Mouse (Mus musculus) liver, postnatal 0 days (tissue): ENCODE results near the gene Hist2h2ac. TPM values are rescaled to one million over a fixed set of nuclear protein-coding genes. Genes with fewer than 3 reads are reported as not detected.
"Not testable (repeated sequence)": the region's sequence is repeated elsewhere in the genome, so short reads cannot be mapped to it uniquely, and the experiment has no call there.

Source experiments
- ATAC-seq: fragments of 200-750 bp; cut with Nextera tagmentation; 2 replicates; pipeline ENCODE4 v1.8.0; 2017; ENCODE audit warnings: mild to moderate bottlenecking, moderate library complexity
- DNase-seq: peaks from one replicate; pipeline ENCODE4 v3.0.0-alpha.2; 2016
- H3K27ac ChIP-seq: fragments of 300-500 bp; sonication (generic); 2 replicates; pipeline ENCODE4 v1.5.1; 2014; ENCODE audit warnings: antibody characterized with exemption, moderate library complexity, mild to moderate bottlenecking, low read depth
- H3K27me3 ChIP-seq: fragments of 300-500 bp; sonication (generic); 2 replicates; pipeline ENCODE4 v1.6.1; 2014; ENCODE audit warnings: low read length, control low read depth, mixed read lengths; ENCODE audit not compliant: insufficient read depth
- H3K36me3 ChIP-seq: fragments of 300-500 bp; sonication (generic); replicated peaks from 2 replicates; pipeline ENCODE4 v1.6.1; 2014; ENCODE audit warnings: mild to moderate bottlenecking, control low read depth, low read length, moderate library complexity, mixed read lengths; ENCODE audit not compliant: insufficient read depth
- H3K4me1 ChIP-seq: fragments of 300-500 bp; sonication (generic); 2 replicates; pipeline ENCODE4 v1.6.1; 2014; ENCODE audit warnings: antibody characterized with exemption, mild to moderate bottlenecking, control low read depth; ENCODE audit not compliant: insufficient read depth
- H3K4me2 ChIP-seq: fragments of 300-500 bp; sonication (generic); 2 replicates; pipeline ENCODE4 v1.6.1; 2014; ENCODE audit warnings: low read depth, mild to moderate bottlenecking, low read length, moderate library complexity, mixed read lengths
- H3K4me3 ChIP-seq: fragments of 300-500 bp; sonication (generic); 2 replicates; pipeline ENCODE4 v1.5.1; 2014; ENCODE audit warnings: low read depth, low read length
- H3K9ac ChIP-seq: fragments of 300-500 bp; sonication (generic); replicated peaks from 2 replicates; pipeline ENCODE4 v1.6.1; 2014; ENCODE audit warnings: mild to moderate bottlenecking, moderate library complexity
- H3K9me3 ChIP-seq: fragments of 300-500 bp; sonication (generic); 2 replicates; pipeline ENCODE4 v1.6.1; 2016; ENCODE audit warnings: mild to moderate bottlenecking, control low read depth, low read length, mixed read lengths
- CTCF ChIP-seq: sonication (generic); IDR thresholded peaks from 2 replicates; pipeline ENCODE4 v1.5.1; 2016; ENCODE audit warnings: antibody characterized with exemption, low read depth
- EP300 ChIP-seq: IDR thresholded peaks from 2 replicates; pipeline ENCODE4 v1.6.1; 2016; ENCODE audit warnings: antibody characterized with exemption, low read depth, mild to moderate bottlenecking
- WGBS: fragments of 180-500 bp; shearing (Covaris S2); extraction: QIAGEN DNeasy Blood & Tissue Kit; methylation state at CpG from one replicate; pipeline ENCODE4 v1.1.7; 2014; ENCODE audit not compliant: insufficient replicate concordance; 5-methylcytosine and 5-hydroxymethylcytosine counted together
- polyA plus RNA-seq: library from polyadenylated mRNA; unstranded; fragments of >200 nt; fragmentation: Nextera tagmentation; extraction: Ambion mirVana; gene quantifications from 2 replicates; pipeline ENCODE4 v1.2.1, GENCODE M21; 2015

The Hist2h2ac gene
- polyA plus RNA-seq, 1 experiment from 2014 or later, result 13.8 TPM

DNA sequence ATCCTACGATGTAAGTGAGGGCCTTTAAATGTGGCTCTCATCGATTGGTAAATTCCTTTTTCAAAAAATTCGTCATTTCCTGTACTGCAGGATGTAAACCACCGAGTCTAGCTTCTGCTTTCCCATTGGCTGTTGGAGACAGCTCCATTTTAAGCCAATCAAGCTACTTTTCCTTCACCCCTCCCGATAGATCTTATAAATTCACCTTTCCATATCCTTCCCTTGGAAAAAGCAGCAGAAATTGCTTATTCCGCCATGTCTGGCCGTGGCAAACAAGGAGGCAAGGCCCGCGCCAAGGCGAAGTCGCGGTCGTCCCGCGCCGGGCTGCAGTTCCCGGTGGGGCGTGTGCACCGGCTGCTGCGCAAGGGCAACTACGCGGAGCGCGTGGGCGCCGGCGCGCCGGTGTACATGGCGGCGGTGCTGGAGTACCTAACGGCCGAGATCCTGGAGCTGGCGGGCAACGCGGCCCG, 984 bp downstream of the Hist2h2ac start, which contains the start of the genes Bola1 and Hist2h2ab:
Bola1 (minus strand) TSS at position 49 of the 470 bp plus-strand sequence.
Hist2h2ab (plus strand) TSS at position 205 of the 470 bp plus-strand sequence.
- peak within 1 kb of the TSS; percentile 67 for H3K4me3 ChIP-seq
- peak; percentile 45; the same call in 1 of the 2 replicates for TF ChIP-seq EP300
- no peak for TF ChIP-seq CTCF
- peak within 1 kb of the TSS; percentile 99 for H3K27ac ChIP-seq
- peak within 1 kb of the TSS; percentile 93 for H3K9ac ChIP-seq
- H3K4me2 ChIP-seq, result peak within 1 kb of the TSS; percentile 70
- no peaks in the 10 kb centered on the region for H3K36me3 ChIP-seq
- no peaks in the 10 kb centered on the region for H3K9me3 ChIP-seq
- H3K4me1 ChIP-seq, result peaks cover 40% of the 10 kb centered on the region
- ATAC-seq (peak; percentile 62), DNase-seq (peak; percentile 79)
- under 1% methylated on average over 37 of the region's 37 CpGs for WGBS
- H3K27me3 ChIP-seq, result no peaks in the 10 kb centered on the region

DNA sequence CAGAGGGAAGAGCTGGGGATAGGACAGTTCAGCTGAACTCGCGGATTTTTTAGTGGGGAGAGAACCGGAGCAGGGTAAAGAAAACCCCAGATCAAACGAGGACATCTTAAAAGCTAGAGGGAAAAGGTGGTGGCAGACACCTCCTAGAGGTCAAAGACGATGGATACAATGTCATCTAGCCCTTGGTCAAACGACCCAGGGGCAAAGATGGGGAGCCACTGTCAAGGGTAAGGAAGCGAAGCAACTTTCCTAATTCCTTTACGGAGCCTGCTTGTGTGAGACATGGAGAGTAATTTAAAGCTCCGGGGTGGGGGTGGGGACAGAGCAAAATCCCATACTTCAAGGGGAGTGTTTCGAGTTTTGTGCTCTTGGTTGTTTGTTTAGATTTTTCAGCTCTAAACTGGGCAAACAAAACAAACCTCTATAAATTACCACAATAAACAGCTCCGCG, 1.5 kb downstream of the Hist2h2ac start:
- H3K27me3 ChIP-seq, result no peaks in the 10 kb centered on the region
- H3K36me3 ChIP-seq, result no peaks in the 10 kb centered on the region
- no peaks in the 10 kb centered on the region for H3K9me3 ChIP-seq
- WGBS, result 0% methylated on average over 12 of the region's 12 CpGs
- H3K27ac ChIP-seq, result peak overlapping the region; percentile 99
- H3K4me3 ChIP-seq, result peak overlapping the region; percentile 67
- peak; percentile 7 for ATAC-seq
- TF ChIP-seq CTCF (peak; percentile 65), EP300 (no peak)
- peak overlapping the region; percentile 70 for H3K4me2 ChIP-seq
- DNase-seq, result peak; percentile 52
- H3K4me1 ChIP-seq, result peaks cover 41% of the 10 kb centered on the region
- peak overlapping the region; percentile 93 for H3K9ac ChIP-seq

- H3K4me1 ChIP-seq, result peaks cover 10% of the 10 kb centered on the region
- no peak overlapping the region for H3K9ac ChIP-seq
- no peaks in the 10 kb centered on the region for H3K9me3 ChIP-seq
- no peak overlapping the region for H3K27ac ChIP-seq
- no peaks in the 10 kb centered on the region for H3K36me3 ChIP-seq
- WGBS, result 35% methylated on average over 15 of the region's 15 CpGs
- no peaks in the 10 kb centered on the region for H3K27me3 ChIP-seq
- no peak overlapping the region for H3K4me3 ChIP-seq
- peak; percentile 57 for TF ChIP-seq CTCF
- TF ChIP-seq EP300, result no peak
- H3K4me2 ChIP-seq, result no peak overlapping the region
- ATAC-seq (no peak), DNase-seq (peak; percentile 34)
Measured at GRCm38 (mm10) chr3:96209242-96209641, 11.4 kb downstream of the Hist2h2ac start.

- Histone ChIP-seq H3K9me3 (no peaks in the 10 kb centered on the region), H3K4me1 (peaks cover 4% of the 10 kb centered on the region; the same call in 1 of the 2 replicates), H3K36me3 (no peaks in the 10 kb centered on the region), H3K27me3 (no peaks in the 10 kb centered on the region), H3K4me2 (no peak overlapping the region), H3K27ac (no peak overlapping the region), H3K4me3 (no peak overlapping the region), H3K9ac (no peak overlapping the region)
- peak; percentile 33 for TF ChIP-seq CTCF
- TF ChIP-seq EP300, result no peak
- WGBS, result 79% methylated on average over 3 of the region's 3 CpGs
- ATAC-seq (no peak), DNase-seq (no peak)
Measured at GRCm38 (mm10) chr3:96207819-96208218, 12.9 kb downstream of the Hist2h2ac start.

- H3K4me3 ChIP-seq, result no peak overlapping the region
- H3K9ac ChIP-seq, result no peak overlapping the region
- WGBS, result 46% methylated on average over 2 of the region's 2 CpGs
- ATAC-seq (no peak), DNase-seq (no peak)
- H3K4me2 ChIP-seq, result no peak overlapping the region
- no peak overlapping the region for H3K27ac ChIP-seq
- no peaks in the 10 kb centered on the region for H3K27me3 ChIP-seq
- no peaks in the 10 kb centered on the region; the same call in 1 of the 2 replicates for H3K9me3 ChIP-seq
- H3K36me3 ChIP-seq, result no peaks in the 10 kb centered on the region
- H3K4me1 ChIP-seq, result peaks cover 15% of the 10 kb centered on the region
- no peak for TF ChIP-seq CTCF
- TF ChIP-seq EP300, result no peak
Measured at GRCm38 (mm10) chr3:96199731-96200130, 20.9 kb downstream of the Hist2h2ac start.

DNA sequence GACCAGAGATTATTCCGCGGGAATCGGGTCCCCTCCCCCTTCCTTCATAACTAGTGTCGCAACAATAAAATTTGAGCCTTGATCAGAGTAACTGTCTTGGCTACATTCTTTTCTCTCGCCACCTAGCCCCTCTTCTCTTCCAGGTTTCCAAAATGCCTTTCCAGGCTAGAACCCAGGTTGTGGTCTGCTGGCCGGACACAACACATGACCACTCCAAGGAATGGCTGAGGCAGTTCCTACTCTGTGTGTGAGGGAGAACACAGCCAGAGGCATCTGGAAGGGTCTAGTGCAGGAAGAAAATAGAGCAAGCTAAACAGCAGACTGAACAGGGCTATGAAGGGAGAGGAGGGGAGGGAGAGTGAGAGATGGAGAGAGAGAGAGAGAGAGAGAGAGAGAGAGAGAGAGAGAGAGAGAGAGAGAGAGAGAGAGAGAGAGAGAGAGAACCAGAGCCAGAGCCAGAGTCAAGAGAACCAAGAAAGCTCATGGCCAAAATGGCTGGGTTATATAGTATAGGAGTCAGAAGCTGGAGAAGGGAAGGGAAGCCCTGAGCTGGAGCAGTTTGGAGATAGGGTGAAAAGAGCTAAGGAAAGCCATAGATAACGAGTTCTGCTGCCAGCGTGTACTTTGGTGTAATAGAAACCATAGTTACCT, 22.0 kb downstream of the Hist2h2ac start:
- not testable (repeated sequence) for H3K9me3 ChIP-seq, H3K4me3 ChIP-seq, H3K27me3 ChIP-seq, H3K9ac ChIP-seq, ATAC-seq, H3K4me2 ChIP-seq, H3K36me3 ChIP-seq, H3K27ac ChIP-seq, DNase-seq
- peaks cover 15% of the 10 kb centered on the region for H3K4me1 ChIP-seq
- 30% methylated on average over 5 of the region's 8 CpGs for WGBS
